Mouse (Mus musculus) midbrain, postnatal 0 days (tissue): ENCODE measurements around the gene Ctf1. TPM values are rescaled to one million over a fixed set of nuclear protein-coding genes. Genes with fewer than 3 reads are reported as not detected.

Experiments
- ATAC-seq: fragments of 200-750 bp; cut with Nextera tagmentation; 2 replicates; pipeline ENCODE4 v1.8.0; 2017; ENCODE audit warnings: moderate number of reproducible peaks, mild to moderate bottlenecking, moderate TSS enrichment, moderate library complexity; ENCODE audit not compliant: low FRiP score
- DNase-seq: peaks from one replicate; pipeline ENCODE4 v3.0.0-alpha.2; 2015; ENCODE audit warnings: low spot score
- H3K27ac ChIP-seq: fragments of 300-500 bp; sonication (generic); 2 replicates; pipeline ENCODE4 v1.5.1; 2014; ENCODE audit warnings: low read depth, mild to moderate bottlenecking, low read length, mixed read lengths
- H3K27me3 ChIP-seq: fragments of 300-500 bp; sonication (generic); 2 replicates; pipeline ENCODE4 v1.6.1; 2014; ENCODE audit warnings: low read length, control low read depth, mixed read lengths; ENCODE audit not compliant: insufficient read depth
- H3K36me3 ChIP-seq: fragments of 300-500 bp; sonication (generic); 2 replicates; pipeline ENCODE4 v1.6.1; 2014; ENCODE audit warnings: low read length, control low read depth, mixed read lengths; ENCODE audit not compliant: insufficient read depth
- H3K4me1 ChIP-seq: fragments of 300-500 bp; sonication (generic); 2 replicates; pipeline ENCODE4 v1.6.1; 2014; ENCODE audit warnings: mild to moderate bottlenecking, control low read depth, antibody characterized with exemption, low read length, mixed read lengths; ENCODE audit not compliant: insufficient read depth
- H3K4me2 ChIP-seq: fragments of 300-500 bp; sonication (generic); 2 replicates; pipeline ENCODE4 v1.6.1; 2014; ENCODE audit warnings: low read depth, mild to moderate bottlenecking, low read length, mixed read lengths; ENCODE audit not compliant: poor library complexity, severe bottlenecking
- H3K4me3 ChIP-seq: fragments of 300-500 bp; sonication (generic); 2 replicates; pipeline ENCODE4 v1.5.1; 2014; ENCODE audit warnings: low read depth, mild to moderate bottlenecking, low read length, moderate library complexity
- H3K9ac ChIP-seq: fragments of 300-500 bp; sonication (generic); replicated peaks from 2 replicates; pipeline ENCODE4 v1.6.1; 2014; ENCODE audit warnings: mild to moderate bottlenecking, low read length, moderate library complexity, mixed read lengths; ENCODE audit not compliant: poor library complexity, severe bottlenecking
- H3K9me3 ChIP-seq: fragments of 300-500 bp; sonication (generic); 2 replicates; pipeline ENCODE4 v1.6.1; 2016; ENCODE audit warnings: low read length, control low read depth
- CTCF ChIP-seq: IDR thresholded peaks from 2 replicates; pipeline ENCODE4 v1.5.1; 2016; ENCODE audit warnings: antibody characterized with exemption, mild to moderate bottlenecking
- WGBS: fragments of 180-500 bp; shearing (Covaris S2); extraction: QIAGEN DNeasy Blood & Tissue Kit; methylation state at CpG from one replicate; pipeline ENCODE4 v1.1.7; 2014; 5-methylcytosine and 5-hydroxymethylcytosine counted together
- polyA plus RNA-seq: library from polyadenylated mRNA; unstranded; fragments of >200 nt; fragmentation: Nextera tagmentation; extraction: Ambion mirVana; gene quantifications from 2 replicates; pipeline ENCODE4 v1.2.1, GENCODE M21; 2015
- total RNA-seq: library from RNA; depleted of rRNA; stranded (reverse); fragments of >200 nt; gene quantifications from 2 replicates; pipeline ENCODE4 v1.2.3, GENCODE M21; 2014; rRNA removed

Ctf1 gene
- total RNA-seq, result 5.5 and 5.6 TPM in 2 replicates
- polyA plus RNA-seq, result 3.2 and 3.8 TPM in 2 replicates

DNA sequence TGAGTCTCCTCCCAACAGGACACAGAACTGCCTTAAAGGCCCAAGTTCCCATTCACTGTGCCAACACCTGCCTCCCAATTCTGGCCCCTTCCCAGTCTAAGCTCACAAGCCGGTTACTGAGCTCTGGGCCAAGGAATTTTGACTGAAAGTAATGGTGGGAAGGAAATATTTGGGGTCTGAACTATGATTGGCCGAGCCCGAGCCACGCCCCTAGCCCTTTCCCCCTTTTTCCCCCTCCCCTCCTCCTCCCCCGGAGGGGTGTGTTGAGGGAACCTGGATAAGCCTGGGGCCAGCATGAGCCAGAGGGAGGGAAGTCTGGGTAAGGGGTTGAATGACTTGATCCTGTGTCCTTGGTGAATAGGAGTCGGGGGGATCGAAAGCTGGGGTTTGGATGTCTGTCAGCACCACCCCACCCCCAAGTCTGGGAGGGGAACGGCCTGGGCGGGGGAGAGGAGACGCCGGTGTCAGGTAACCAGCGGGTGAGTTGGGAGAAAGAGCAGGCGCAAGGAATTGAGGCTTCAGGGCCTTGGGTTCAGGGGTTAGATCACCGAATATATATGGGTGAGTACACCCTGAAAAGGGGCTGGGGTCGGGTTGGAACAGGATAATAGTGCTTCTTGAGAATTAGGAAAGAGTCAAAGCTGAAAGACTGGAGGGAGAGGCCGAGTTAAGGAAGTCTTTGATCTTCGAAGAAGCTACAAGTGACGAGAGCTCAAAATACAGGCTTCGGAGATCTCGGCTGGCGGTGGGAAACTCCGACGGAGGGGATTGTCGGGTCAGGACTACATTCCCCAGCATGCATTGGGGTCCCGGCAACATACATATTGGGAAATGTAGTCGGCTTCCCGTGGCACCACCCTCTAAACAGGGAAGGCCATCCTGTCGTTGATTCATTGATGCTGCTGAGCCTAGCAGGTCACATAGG, at the start of gene Ctf1:
Gene Ctf1, plus strand, starts transcription at position 276 of the 925 bp plus-strand sequence.
- WGBS, result 3% methylated on average over 28 of the region's 28 CpGs
- H3K27ac ChIP-seq, result peak within 1 kb of the TSS; percentile 47
- TF ChIP-seq CTCF, result no peak
- peak within 1 kb of the TSS; percentile 49 for H3K4me2 ChIP-seq
- H3K9ac ChIP-seq, result no peak within 1 kb of the TSS
- no peaks in the 10 kb centered on the region for H3K36me3 ChIP-seq
- ATAC-seq (peak; percentile 53; the same call in 1 of the 2 replicates), DNase-seq (peak; percentile 88)
- H3K27me3 ChIP-seq, result no peaks in the 10 kb centered on the region
- H3K4me1 ChIP-seq, result peaks cover 9% of the 10 kb centered on the region; the same call in 1 of the 2 replicates
- no peaks in the 10 kb centered on the region for H3K9me3 ChIP-seq
- peak within 1 kb of the TSS; percentile 30 for H3K4me3 ChIP-seq

GRCm38 (mm10) chr7:127662926-127663325, 49.6 kb upstream of the Ctf1 start:
- no peak for TF ChIP-seq CTCF
- DNase-seq, result no peak

DNA sequence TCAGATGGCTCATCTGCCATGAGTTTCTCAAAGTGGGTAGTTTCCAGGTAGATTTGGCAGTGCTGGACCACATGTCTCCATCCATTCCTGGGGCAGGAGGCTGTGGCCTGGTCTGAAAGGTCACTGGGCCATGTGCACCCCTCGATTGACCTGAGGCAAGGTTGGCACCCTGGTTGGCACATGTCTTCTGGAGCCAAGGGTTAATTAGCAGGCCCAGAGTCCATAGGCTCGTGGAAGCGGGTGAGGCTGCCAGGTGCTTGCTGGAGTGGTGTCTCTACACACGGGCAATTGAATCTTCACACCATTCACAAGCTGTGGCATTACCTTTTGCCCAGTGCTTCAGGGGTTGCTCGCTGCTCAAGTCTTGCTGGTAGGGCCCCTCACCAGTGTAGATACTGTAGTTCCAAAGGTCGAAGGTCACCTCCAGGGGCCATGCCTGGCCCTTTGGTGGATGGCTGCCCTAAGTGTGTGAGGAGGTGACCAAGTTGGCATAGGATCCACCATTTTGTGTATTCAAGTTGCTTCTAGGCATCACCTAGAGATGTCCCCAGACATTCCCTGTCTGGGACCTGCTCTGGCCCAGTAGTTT, 46.4 kb upstream of the Ctf1 start:
- Histone ChIP-seq H3K4me1 (no peaks in the 10 kb centered on the region), H3K9ac (no peak overlapping the region), H3K9me3 (no peaks in the 10 kb centered on the region), H3K27ac (no peak overlapping the region), H3K27me3 (no peaks in the 10 kb centered on the region), H3K4me2 (no peak overlapping the region), H3K36me3 (peaks cover 41% of the 10 kb centered on the region), H3K4me3 (no peak overlapping the region)
- no peak for ATAC-seq
- TF ChIP-seq CTCF, result no peak
- WGBS, result 94% methylated on average over 6 of the region's 6 CpGs
- no peak for DNase-seq

More at GRCm38 (mm10) chr7:127662926-127663325, 49.6 kb upstream of the Ctf1 start:
- no peaks in the 10 kb centered on the region for H3K9me3 ChIP-seq
- no peak for ATAC-seq
- 82% methylated on average over 6 of the region's 6 CpGs for WGBS
- no peaks in the 10 kb centered on the region for H3K4me1 ChIP-seq
- no peak overlapping the region for H3K9ac ChIP-seq
- no peaks in the 10 kb centered on the region for H3K27me3 ChIP-seq
- no peak overlapping the region for H3K27ac ChIP-seq
- peaks cover 45% of the 10 kb centered on the region for H3K36me3 ChIP-seq
- H3K4me3 ChIP-seq, result no peak overlapping the region
- no peak overlapping the region for H3K4me2 ChIP-seq

- DNase-seq, result no peak
- no peaks in the 10 kb centered on the region for H3K9me3 ChIP-seq
- TF ChIP-seq CTCF, result no peak
- 91% methylated on average over 13 of the region's 13 CpGs for WGBS
- no peak for ATAC-seq
- peaks cover 41% of the 10 kb centered on the region for H3K36me3 ChIP-seq
- no peaks in the 10 kb centered on the region for H3K4me1 ChIP-seq
- no peak overlapping the region for H3K4me2 ChIP-seq
- no peak overlapping the region for H3K9ac ChIP-seq
- no peaks in the 10 kb centered on the region for H3K27me3 ChIP-seq
- H3K27ac ChIP-seq, result no peak overlapping the region
- H3K4me3 ChIP-seq, result no peak overlapping the region
Observed at GRCm38 (mm10) chr7:127666679-127667078, 45.9 kb upstream of the Ctf1 start.

- H3K36me3 ChIP-seq, result peaks cover 38% of the 10 kb centered on the region
- ATAC-seq, result no peak
- H3K27ac ChIP-seq, result no peak overlapping the region
- H3K4me3 ChIP-seq, result no peak overlapping the region
- no peak for DNase-seq
- no peaks in the 10 kb centered on the region for H3K9me3 ChIP-seq
- no peak overlapping the region for H3K9ac ChIP-seq
- WGBS, result 76% methylated on average over 8 of the region's 8 CpGs
- no peak overlapping the region for H3K4me2 ChIP-seq
- H3K27me3 ChIP-seq, result no peaks in the 10 kb centered on the region
- H3K4me1 ChIP-seq, result no peaks in the 10 kb centered on the region
- TF ChIP-seq CTCF, result no peak
Observed at GRCm38 (mm10) chr7:127667171-127667570, 45.4 kb upstream of the Ctf1 start.
